Mouse (Mus musculus) brain, embryonic 18.5 days (tissue): Measurements from ENCODE around the gene Gatm.

Source experiments
- DNase-seq: peaks from one replicate; pipeline ENCODE4 v3.0.0-alpha.2; 2012; ENCODE audit warnings: low read depth, low spot score

Gatm gene

DNA sequence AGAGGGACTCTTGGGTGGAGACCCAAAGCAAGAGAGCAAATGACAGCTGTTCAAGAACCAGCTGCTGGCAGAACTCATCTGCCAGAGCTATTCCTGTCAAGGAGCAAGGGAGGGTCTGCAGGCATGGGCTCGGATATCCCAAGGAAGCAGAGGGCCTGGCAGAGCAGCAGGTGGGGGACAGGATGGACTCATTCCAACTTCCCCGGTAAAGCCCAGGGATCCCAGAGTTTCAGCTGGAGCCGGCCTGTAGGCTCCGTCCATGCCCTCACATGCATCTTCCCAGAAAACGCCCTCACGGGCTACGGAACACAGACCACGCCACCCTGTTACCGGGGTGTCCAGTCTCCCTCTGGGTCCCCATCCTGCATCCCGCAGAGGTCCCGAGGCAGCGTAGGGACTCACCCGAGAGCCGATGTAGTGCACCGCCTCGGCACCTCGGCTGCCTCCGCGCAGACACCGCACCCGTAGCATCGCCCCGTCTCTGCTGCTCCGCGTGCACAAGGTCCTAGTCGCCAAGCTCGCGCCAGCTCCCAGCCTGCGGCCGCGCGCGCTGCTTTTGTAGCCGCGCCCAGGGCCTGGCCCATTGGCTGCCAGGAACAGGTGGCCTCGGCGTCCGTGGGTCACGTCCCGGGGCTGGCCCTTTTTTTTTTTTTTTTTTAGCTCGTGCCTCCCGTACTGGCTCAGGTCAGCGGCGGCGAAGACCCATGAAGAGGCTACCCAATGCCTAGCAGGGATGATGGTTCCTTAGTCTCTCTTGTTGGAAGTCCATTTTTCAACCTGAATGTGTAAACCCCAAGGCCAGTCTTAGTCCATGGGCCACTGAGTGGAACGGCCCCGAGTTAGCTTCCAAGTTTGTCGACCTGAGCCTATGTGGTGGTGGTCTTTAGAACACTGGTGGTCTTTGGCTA lies at the start of gene Gatm:
Gatm (minus strand) TSS at position 558 of the 908 bp plus-strand sequence.
- no peak for DNase-seq

DNA sequence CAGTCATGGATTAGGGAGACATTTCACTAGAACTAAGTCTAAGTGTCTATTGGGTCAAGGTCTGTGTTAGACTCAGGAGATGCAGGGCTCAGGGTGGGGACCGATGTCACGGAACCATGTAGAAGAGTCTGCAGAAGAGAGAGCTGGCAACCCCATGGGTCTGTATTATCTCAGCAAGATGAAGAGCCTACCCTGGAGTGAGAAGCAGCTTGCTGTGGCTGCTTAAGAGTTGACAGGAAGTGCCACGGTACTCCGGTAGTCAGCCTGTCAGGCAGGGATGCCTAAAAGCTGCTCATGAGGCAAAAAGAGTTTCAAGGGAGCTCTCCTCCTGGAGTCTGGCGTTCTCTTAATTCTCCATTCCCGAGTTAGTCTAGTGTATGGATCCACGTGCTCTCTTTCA lies 48.7 kb upstream of the Gatm start:
- DNase-seq = no peak

DNA sequence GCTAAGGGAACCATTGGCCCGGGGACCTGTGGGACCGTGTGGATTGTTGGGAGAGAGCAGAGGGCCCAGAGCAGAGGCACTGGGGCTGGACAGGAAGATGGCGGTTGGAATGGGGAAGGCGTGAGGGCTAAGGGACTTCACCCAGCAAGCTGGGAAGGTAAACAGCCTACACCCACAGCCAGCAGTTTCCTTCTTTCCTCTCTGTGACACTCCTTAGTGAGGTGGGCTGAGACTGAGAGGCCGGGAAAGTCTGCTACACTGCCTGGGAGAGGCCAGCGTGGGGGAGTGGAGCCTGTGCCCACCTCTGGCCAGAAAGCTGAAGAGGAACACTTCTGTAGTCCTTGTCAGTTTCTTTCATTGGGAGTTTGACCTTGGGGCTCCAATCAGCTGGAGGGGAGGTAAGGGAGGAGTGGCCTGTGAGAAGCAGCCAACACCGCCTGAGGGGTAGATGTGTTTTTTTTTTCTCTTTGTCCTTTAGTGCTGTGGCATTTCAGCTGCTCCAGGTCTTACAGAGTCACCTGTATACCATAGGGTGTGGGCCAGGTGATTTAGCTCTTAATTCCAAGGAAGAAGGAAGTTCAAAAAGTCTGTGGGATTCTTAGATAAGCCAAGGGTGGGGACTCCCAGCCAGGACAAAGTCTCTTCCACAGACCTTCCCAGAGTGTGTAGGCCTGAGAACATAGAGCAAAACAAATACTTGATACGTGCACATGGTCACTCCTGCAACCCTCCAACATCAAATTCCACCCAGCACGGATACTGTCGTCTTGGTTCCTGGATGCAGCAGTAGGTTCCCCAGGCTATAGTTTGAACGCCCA lies 46.8 kb upstream of the Gatm start:
- DNase-seq = no peak

DNA sequence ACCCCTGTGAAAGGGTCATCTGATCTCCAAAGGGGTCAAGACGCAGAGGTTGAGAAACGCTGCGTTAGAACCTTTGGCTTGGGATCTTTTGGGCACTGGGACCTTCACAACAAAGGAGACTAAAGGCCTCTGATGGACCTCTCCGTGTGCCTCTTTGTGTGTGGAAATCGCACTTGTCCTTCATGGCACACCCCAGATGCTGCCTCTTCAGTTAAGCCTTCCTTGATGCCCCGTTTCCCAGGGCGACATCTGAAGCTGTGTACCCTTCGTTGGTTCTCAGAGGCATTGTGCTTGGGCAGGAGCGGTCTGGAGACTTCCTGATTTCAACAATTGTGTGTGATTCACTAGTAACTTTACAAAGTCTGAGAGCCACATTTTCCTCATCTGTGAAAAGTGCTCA lies 45.7 kb upstream of the Gatm start:
- no peak for DNase-seq

DNA sequence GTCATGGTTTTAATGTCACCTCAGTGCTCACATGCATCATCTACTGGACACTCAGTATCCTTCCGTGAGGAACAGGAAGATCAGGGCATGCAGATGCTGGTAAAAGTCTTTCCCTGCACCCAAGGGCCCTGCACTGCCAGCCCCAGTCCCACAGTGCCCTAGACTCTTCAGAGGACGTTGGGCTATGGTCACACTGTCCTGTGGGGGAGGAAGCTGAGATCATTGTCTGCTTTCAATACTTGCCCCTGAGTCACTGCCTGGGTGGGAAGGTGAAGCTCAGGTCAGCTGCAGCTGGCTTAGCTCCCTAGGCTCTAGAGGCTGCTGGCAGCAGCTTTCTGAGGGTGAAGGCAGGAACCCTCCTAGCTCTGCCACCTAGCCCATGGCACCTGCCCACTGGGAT lies 44.9 kb upstream of the Gatm start:
- no peak for DNase-seq

DNA sequence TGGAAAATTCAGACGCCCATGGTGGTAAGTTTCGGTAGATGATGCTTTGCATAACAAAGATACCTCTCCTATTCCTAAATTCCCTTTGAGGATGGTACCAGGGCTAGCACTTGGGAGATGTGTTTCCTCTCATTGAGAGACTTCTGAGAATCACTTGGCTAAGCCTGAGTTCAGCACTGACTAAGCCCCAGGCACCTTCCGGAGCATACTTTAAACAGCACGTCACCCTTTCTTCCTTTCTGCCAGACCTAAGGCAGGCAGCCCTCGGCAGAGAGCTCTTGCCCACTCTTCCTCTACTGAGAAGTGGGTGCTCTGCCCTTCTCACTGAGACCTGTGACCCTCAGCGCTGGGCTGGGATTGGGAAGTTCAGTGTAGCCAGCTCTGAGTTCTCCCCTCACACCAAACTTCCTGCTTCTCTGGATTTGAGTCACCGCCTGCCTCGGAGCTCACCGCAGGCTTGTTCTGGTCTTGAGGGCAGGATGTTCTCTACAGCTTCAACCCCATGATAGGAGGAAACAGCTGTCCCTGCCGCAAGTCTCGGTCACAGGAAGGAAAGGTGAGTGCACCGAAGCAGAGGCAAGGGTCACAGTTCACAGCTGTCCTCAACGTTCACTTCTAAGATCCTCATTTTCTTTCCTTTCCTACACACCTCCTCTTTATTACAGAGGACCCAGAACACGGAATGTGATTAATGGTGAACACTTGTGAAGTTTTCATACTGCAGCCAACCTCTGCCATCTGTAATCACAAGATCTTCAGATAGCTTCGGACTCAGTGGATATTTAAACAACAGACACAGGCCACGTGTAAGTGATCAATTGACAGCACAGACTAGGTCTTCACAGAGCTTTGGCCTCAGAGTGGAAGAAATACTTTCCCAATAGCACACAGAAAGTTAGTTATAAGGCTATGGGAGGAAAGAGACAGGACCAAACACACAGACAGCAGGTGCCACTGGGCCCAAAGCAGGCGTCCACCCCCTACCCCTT lies 41.3 kb upstream of the Gatm start:
- DNase-seq = no peak

DNA sequence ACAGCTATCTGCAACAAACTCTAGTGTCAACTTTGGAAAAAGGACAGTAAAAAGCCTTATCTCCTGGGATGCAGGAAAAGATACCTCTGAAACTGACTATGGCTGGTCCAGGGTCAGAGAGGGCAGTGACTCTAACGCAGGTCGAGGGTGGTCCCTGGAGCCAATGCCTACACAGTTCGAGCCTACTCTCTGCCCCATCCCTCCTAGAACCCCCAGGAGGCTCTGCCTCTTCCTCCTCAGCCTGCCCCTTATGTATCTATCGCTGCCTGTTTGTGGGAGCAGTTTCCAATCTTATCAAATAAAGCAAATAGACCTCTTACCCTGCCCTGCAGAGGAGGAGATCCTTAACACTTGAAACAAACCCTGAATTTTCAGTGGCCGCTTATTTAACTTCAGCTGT lies 27.6 kb upstream of the Gatm start:
- no peak for DNase-seq

DNA sequence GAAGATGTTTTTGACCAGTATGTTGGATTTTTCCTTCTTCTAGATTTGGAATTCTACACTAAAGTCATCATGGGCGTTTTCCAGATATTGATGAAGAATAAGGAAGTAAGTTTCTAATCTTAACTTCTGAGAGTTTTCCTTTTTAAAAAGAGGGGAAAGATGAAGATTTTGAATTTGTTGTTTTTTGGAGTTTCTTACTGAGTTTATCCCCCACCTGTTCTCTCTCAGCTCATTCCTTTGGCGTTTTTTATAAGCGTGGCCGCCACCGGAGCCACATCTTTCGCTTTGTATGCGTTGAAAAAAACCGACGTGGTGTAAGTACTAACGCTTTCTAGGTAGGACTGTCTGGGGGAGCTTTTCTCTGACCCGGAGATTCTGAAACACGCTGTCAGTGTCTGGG lies 26.9 kb upstream of the Gatm start:
- no peak for DNase-seq

DNA sequence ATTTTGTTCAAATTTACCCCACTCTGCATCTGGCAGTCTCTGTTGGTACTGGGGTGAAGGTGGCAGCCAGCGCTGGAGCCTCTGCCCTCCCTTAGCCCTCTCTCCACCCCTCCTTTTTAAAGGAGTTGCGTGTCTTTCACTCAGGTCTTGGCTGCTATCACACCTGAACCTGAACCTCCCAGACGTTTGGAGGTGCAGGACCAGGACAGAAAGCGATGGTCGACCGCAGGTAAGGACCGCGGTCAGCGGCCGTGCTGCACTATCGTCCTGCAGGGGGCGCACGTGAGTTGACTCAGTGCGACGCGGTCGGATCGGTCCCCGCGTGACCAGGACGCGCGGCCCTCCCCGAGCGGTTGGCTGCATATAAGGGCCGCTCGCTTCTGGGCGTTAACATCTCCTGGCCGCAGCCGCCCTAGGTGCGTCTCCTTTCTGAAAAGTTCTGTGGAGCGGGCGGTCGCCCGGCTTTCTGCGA lies 26.5 kb upstream of the Gatm start:
- DNase-seq = no peak

DNA sequence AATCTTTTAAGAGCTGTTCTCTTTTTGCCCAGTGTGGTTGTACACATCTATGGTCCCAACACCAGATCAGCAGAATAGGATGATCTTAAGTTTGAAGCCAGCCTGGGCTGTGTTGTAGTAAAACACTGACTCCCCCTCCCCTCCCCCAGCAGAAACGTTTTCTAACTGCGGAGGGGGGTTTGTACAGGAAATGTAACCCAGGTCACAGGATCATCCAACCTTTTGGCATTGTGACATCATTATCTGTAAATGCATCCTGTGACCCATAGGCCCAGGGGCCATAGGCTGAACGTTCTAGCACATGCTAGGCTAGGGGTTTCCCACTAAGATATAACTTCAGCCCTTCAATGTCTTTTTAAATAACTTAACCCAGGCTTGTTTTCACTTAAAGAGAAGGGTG lies 25.6 kb upstream of the Gatm start, which contains the start of gene AA467197:
AA467197 (plus strand) TSS at position 301 of the 400 bp plus-strand sequence.
- no peak for DNase-seq

DNA sequence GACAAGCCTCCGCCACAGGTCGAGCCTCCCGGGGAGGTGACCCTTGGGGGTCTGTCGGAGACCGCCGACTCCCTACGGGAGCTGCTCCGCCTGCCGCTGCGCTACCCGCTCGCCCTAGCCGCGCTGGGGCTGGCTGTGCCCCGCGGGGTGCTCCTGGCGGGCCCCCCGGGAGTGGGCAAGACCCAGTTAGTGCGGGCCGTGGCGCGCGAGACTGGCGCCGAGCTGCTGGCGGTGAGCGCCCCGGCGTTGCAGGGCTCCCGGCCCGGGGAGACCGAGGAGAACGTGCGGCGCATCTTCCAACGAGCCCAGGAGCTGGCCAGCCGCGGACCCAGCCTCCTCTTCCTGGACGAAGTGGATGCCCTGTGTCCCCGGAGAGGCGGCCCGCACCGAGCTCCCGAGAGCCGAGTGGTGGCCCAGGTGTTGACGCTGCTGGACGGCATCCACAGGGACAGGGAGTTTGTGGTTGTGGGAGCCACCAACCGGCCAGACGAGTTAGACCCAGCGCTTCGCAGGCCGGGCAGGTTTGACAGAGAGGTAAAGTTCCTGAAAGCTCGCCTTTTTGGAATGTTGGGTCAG lies 20.2 kb upstream of the Gatm start:
- DNase-seq = no peak

DNA sequence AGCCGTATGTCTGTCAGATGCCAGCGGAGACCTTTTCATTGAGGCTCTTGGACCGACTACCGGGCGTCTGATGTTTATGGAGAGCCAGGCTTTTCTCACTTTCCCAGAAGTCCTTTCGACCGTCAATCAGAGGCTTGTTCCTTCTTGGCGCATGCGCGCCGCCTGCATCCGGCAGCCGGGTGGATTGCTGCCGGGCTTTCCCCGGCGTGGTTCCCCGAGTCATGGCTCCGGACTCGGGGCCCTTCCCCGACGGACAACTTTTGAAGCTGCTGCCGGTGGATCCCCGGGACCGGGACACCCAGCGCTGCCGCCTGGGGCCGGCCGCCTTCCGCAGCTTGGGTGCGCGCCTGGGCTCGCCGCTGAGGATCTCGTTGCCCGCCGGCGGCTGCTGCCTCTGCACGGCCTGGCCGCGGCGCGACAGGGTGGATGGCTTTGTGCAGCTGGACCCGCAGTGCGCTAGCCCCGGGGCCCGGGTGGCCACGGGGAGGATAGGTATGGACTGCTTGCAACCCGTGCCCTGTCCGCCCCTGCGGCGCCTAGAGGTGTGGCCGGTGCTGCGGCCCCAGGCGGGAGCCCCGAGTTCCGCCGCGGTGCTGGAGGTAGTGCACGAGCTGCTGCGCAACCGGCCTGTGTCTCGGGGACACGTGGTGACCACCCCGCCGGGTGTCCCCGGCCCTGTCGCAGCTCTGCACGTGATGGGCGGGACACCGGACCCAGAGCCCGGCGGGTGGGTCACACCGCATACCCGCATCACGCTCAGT lies 19.5 kb upstream of the Gatm start:
- peak; percentile 82 for DNase-seq

DNA sequence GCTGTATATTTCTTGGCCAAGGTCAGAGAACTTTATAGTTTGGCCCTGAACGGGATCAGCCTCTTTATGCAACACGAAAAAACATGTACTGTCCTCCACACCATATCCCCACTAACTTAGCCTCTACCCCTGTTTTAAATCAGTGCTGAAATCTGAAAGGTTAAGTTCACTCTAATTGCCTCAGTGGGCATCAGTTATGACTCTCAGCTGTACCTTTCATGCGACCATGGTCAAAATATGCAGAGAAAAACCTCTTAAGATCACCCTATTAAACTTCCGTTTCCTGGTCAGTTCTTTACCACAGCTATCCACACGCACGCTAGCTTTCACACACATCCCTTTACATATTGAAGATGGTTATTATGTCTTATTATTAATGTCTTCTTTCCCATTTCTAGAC lies 18.8 kb upstream of the Gatm start:
- no peak for DNase-seq

DNA sequence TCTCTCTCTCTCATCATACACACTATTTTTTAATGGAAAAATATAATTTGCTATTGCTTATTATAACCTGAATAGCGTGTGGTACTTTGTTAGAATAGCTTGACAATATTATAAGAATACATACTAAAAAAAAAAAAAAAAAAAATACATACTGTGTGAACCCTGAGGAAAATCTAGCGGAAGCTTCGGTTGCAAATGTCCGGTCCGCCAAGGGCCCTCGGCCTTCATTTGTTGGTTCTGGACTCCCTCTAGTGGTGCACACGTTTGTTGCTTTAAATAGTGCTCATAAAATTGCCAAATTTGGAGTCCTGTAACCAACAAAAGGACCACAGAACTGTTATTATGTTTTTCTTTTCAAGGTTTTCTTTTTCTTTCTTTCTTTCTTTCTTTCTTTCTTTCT lies 17.9 kb upstream of the Gatm start:
- DNase-seq = peak; percentile 72

DNA sequence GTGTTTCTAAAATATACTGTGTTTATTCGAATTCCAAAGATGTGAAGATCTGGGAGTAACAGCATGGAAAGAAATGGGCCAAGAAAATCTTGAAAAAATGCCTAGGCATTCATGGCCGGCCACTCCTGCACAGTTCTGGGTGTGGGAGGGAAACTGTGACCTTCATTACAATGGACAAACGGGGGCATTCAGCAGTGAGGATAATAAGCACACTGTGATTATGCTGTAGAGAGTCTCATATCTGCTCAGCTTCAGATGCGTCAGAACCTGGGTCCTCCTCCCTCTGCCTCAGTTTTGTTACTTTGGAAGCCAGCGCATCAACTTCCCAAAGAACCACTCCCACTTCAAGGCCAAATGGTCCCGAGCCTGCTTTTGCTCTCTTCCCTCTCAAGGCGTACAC lies 14.8 kb upstream of the Gatm start:
- DNase-seq = no peak

DNA sequence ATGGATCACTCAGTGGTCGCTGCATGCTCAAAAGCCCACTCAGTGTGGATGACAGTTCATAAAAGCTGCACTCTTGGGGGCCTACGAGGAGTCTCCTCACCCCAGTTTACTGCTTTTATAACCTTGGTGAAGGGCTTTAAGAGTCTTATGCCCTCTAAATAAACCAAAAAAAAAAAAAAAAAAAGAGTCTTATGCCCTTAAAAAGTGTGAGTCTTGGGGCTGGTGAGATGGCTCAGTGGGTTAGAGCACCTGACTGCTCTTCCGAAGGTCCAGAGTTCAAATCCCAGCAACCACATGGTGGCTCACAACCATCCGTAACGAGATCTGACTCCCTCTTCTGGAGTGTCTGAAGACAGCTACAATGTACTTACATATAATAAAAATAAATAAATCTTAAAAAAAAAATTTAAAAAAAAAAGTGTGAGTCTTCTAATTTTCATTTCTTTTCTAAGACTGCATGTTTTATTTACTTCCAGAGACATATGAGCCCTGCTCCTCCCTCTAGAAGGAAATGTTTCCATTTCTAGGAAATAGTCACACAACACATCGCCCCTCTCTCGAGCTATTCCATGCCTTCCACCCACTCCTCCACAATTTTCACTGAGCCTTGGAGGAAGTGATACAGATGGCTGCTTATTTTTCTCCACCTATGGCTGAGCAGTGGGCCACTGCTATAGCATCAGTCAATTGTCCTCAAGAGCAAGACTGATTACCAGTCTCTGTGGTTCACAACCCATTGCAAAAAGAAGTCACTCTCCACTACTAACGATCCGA lies 10.4 kb upstream of the Gatm start:
- no peak for DNase-seq

DNA sequence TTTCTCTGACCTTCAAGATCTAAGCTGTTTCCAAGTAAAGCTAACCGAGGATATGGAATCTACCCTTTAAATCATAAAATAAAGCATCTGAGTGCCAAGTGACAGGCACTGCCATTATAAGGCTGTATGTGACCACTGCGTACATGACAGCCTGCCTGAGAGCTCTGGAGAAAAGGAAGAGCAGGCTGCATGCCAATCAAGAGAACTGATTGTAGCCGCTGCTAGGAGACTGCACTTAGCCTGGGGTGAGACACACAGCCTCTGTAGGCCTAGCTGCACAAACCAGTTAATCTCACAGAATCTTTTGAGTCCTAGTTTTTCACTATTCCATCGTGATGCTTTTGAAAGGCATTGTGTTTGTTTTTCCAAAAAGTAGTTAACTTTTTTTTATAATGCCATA lies 7.6 kb upstream of the Gatm start:
- DNase-seq = no peak

DNA sequence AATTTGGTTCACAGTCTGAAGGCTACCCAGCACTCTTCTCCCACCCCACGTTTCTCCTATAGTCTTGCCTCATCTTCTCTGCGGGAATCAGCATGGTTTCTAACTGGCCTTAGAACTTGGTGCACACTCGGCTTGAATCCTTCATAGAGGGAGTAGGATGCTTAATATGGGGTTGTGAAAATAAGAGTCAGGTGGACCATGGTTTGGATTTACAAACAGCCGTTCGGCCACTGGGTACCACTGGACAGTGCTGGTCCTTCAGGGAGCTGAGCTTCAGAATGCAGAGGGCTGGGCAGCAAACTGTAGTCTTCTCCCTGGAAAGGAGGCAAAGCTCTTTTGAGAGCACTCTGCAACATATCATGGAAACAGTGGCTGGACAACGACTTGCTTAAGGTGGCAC lies 6.7 kb upstream of the Gatm start:
- DNase-seq = no peak

DNA sequence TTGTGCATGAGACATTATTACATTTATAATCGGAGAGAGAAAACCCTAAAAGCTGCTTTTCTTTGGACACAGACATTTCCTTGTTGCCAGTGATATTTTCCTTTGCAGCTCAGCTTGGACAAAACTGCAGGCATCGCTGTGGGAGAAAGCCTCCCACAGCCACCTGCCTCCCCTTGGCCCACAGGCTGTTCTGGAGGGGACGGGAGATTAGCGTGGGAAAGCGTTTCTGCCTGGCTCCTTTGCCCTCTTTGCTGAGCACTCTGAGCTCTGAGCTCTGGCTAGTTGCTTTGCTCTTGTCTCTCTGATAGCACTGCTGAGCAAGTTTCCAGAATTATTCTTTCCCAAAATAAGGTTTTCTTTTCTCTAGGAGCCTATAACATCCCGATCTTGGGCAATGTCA lies 5.1 kb upstream of the Gatm start:
- DNase-seq = no peak

DNA sequence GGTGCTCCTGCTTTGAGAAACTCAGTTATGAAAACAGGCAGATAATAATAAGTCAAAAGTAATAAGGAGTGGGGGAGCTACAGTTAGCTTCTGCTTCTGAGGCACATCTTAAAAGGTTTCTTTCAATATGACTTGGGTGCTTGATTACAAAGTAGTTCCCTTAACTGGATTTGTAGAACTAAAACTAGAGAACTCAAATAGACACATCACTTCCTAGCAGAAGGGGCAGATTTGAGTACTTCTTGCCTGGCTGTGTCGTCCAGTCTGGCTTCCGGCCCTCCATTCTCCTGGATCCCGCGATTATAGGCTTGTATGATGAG lies 511 bp upstream of the Gatm start:
- DNase-seq = no peak
